Mouse (Mus musculus) brain, embryonic 14.5 days (tissue): ENCODE measurements around the gene Zpbp2.

Experiments used
- CTCF ChIP-seq: fragments of 200-500 bp; IDR thresholded peaks from 2 replicates; pipeline ENCODE4 v1.5.1; 2012; ENCODE audit warnings: inconsistent platforms, mild to moderate bottlenecking, moderate library complexity, borderline replicate concordance; ENCODE audit not compliant: insufficient read depth, insufficient read length; ENCODE audit errors: extremely low read depth
- POLR2A ChIP-seq: fragments of 200-500 bp; IDR thresholded peaks from 2 replicates; pipeline ENCODE4 v1.6.1; 2012; ENCODE audit warnings: mild to moderate bottlenecking, inconsistent platforms, borderline replicate concordance; ENCODE audit not compliant: poor library complexity, insufficient read depth, insufficient read length, severe bottlenecking; ENCODE audit errors: extremely low read depth

DNA sequence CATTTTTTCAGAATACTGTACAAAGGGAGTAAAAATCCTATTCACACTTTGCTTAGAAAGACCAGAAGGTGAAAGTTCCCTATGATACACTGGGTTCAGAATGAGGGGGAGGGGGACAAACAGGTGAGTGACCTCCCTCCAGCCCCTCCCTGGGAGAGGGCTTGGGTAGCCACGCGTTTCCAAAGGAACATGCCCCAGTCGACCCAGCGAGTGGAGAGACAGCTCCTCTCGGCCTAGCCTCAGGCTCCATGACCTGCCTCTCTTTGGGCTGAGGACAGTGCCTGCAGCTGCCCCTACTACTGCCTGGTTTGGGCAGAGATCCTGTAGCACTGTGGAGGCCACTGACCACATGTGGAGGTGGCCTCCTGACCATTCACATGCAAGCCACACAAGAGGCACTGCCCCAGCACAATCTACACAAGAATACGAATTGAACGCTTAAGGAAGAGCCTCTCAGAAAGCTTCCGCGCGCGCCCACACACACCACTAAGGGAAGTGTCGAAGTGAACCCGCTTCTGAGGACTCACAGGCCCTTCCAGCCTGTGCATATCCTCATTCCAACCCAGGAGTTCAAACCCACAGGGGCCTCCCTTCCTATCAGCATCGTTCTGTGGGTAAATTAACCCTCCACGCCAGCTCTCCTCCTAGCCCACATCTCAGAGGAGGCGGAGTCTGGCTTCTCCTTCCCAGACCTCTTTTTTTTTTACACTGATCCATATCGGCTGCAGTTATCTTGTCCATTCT, 30.6 kb downstream of the Zpbp2 start:
- TF ChIP-seq CTCF (no peak), POLR2A (no peak)
